Mouse (Mus musculus) CH12.LX (cell line): Measurements from ENCODE around the gene Urad. TPM values are rescaled to one million over a fixed set of nuclear protein-coding genes. Genes with fewer than 3 reads are reported as not detected.
A peak's percentile ranks its signal among the peaks of the same experiment; 100 is the strongest.

ENCODE experiments used
- DNase-seq: peaks from one replicate; pipeline ENCODE4 v3.0.0-alpha.2; 2013; ENCODE audit errors: extremely low read depth
- H3K27ac ChIP-seq: 2 replicates; pipeline ENCODE4 v1.5.1; 2012; ENCODE audit warnings: low read depth, mild to moderate bottlenecking, control low read depth, moderate library complexity; ENCODE audit not compliant: insufficient read depth
- H3K27me3 ChIP-seq: replicated peaks from 2 replicates; pipeline ENCODE3; 2012; ENCODE audit warnings: inconsistent platforms
- H3K36me3 ChIP-seq, 2 experiments: replicated peaks in 1 of 2; 2 replicates each; pipeline versions ENCODE3 to v1.6.1; 2012; ENCODE audit warnings: inconsistent platforms in 1 of 2, low read length in 1 of 2, mild to moderate bottlenecking in 1 of 2, mixed read lengths in 1 of 2, moderate library complexity in 1 of 2; ENCODE audit not compliant: control insufficient read depth in 1 of 2, insufficient read depth in 1 of 2
- H3K4me1 ChIP-seq, 2 experiments: 2 replicates each; pipeline ENCODE4 v1.6.1; 2012; ENCODE audit warnings: inconsistent platforms in 1 of 2, moderate library complexity in 1 of 2; ENCODE audit not compliant: insufficient read depth in 2 of 2, control insufficient read depth in 1 of 2
- H3K4me2 ChIP-seq: 2 replicates; pipeline ENCODE4 v1.6.1; 2012; ENCODE audit warnings: low read depth, mild to moderate bottlenecking, control low read depth; ENCODE audit not compliant: poor library complexity, insufficient read depth, severe bottlenecking
- H3K4me3 ChIP-seq, 3 experiments: fragments of 150-350 bp in 1 of 3; sonication (generic) in 1 of 3; replicated peaks in 1 of 3; 2 replicates each; pipeline versions ENCODE3 to v1.5.1; 2011 to 2012; ENCODE audit warnings: low read depth in 2 of 3, low read length in 2 of 3, mild to moderate bottlenecking in 2 of 3, moderate library complexity in 2 of 3, control low read depth in 1 of 3, improper control_type of control experiment in 1 of 3, inconsistent platforms in 1 of 3, mixed read lengths in 1 of 3; ENCODE audit not compliant: poor library complexity in 1 of 3
- H3K79me2 ChIP-seq: replicated peaks from 2 replicates; pipeline ENCODE4 v1.6.1; 2012; ENCODE audit warnings: mild to moderate bottlenecking, moderate library complexity; ENCODE audit not compliant: control insufficient read depth, poor library complexity, insufficient read depth, severe bottlenecking; ENCODE audit errors: extremely low read depth
- H3K9ac ChIP-seq: 2 replicates; pipeline ENCODE4 v1.6.1; 2012; ENCODE audit warnings: low read depth, mild to moderate bottlenecking, control low read depth, moderate library complexity; ENCODE audit not compliant: insufficient read depth
- H3K9me3 ChIP-seq: replicated peaks from 2 replicates; pipeline ENCODE3; 2012; ENCODE audit warnings: low read length, inconsistent platforms, mixed read lengths
- CTCF ChIP-seq, 2 experiments: IDR thresholded peaks in 1 of 2; conservative IDR thresholded peaks in 1 of 2; 2 replicates each; pipeline ENCODE4 v1.5.1; 2011 to 2012; ENCODE audit warnings: low read depth in 2 of 2, low read length in 2 of 2, improper control_type of control experiment in 1 of 2, inconsistent platforms in 1 of 2, mild to moderate bottlenecking in 1 of 2, moderate library complexity in 1 of 2
- E2F4 ChIP-seq: IDR thresholded peaks from 2 replicates; pipeline ENCODE4 v1.6.1; 2011; ENCODE audit warnings: low read depth, low read length, improper control_type of control experiment; ENCODE audit not compliant: insufficient replicate concordance
- ELF1 ChIP-seq: IDR thresholded peaks from 2 replicates; pipeline ENCODE4 v1.6.1; 2014; ENCODE audit warnings: low read depth, mild to moderate bottlenecking, inconsistent platforms, low read length, improper control_type of control experiment
- ETS1 ChIP-seq: conservative IDR thresholded peaks from 2 replicates; pipeline ENCODE4 v1.6.1; 2012; ENCODE audit warnings: low read depth, mild to moderate bottlenecking, inconsistent platforms, low read length, improper control_type of control experiment, moderate library complexity
- GABPA ChIP-seq: IDR thresholded peaks from 2 replicates; pipeline ENCODE4 v1.6.1; 2012; ENCODE audit warnings: low read depth, low read length, improper control_type of control experiment, inconsistent platforms; ENCODE audit not compliant: insufficient replicate concordance
- IRF4 ChIP-seq: IDR thresholded peaks from 2 replicates; pipeline ENCODE4 v1.6.1; 2014; ENCODE audit warnings: low read depth, mild to moderate bottlenecking, inconsistent platforms, low read length, improper control_type of control experiment
- JUN ChIP-seq: IDR thresholded peaks from 2 replicates; pipeline ENCODE4 v1.6.1; 2011; ENCODE audit warnings: low read depth, mild to moderate bottlenecking, low read length, improper control_type of control experiment, moderate library complexity; ENCODE audit not compliant: insufficient read depth
- KAT2A ChIP-seq: IDR thresholded peaks from 2 replicates; pipeline ENCODE4 v1.6.1; 2012; ENCODE audit warnings: low read length, improper control_type of control experiment, inconsistent platforms; ENCODE audit not compliant: insufficient replicate concordance
- MYC ChIP-seq: IDR thresholded peaks from 2 replicates; pipeline ENCODE4 v1.6.1; 2011; ENCODE audit warnings: low read depth, mild to moderate bottlenecking, improper control_type of control experiment, low read length
- NRF1 ChIP-seq: IDR thresholded peaks from 2 replicates; pipeline ENCODE4 v1.6.1; 2014; ENCODE audit warnings: low read depth, mild to moderate bottlenecking, inconsistent platforms, low read length, improper control_type of control experiment, moderate library complexity
- SIN3A ChIP-seq: IDR thresholded peaks from 2 replicates; pipeline ENCODE4 v1.6.1; 2012; ENCODE audit warnings: low read length, improper control_type of control experiment, inconsistent platforms
- TBP ChIP-seq: conservative IDR thresholded peaks from 2 replicates; pipeline ENCODE4 v1.6.1; 2011; ENCODE audit warnings: low read depth, low read length, improper control_type of control experiment
- TCF12 ChIP-seq: IDR thresholded peaks from 2 replicates; pipeline ENCODE4 v1.6.1; 2014; ENCODE audit warnings: low read depth, mild to moderate bottlenecking, inconsistent platforms, low read length, improper control_type of control experiment
- UBTF ChIP-seq: IDR thresholded peaks from 2 replicates; pipeline ENCODE4 v1.6.1; 2012; ENCODE audit warnings: low read depth, mild to moderate bottlenecking, inconsistent platforms, low read length, improper control_type of control experiment, moderate library complexity
- USF1 ChIP-seq: IDR thresholded peaks from 2 replicates; pipeline ENCODE4 v1.6.1; 2014; ENCODE audit warnings: low read depth, mild to moderate bottlenecking, inconsistent platforms, low read length, improper control_type of control experiment
- USF2 ChIP-seq: conservative IDR thresholded peaks from 2 replicates; pipeline ENCODE4 v1.6.1; 2011; ENCODE audit warnings: low read depth, low read length, improper control_type of control experiment
- ZKSCAN1 ChIP-seq: IDR thresholded peaks from 2 replicates; pipeline ENCODE4 v1.6.1; 2012; ENCODE audit warnings: low read depth, inconsistent platforms, low read length, improper control_type of control experiment, borderline replicate concordance
- ZNF384 ChIP-seq: IDR thresholded peaks from 2 replicates; pipeline ENCODE4 v1.6.1; 2012; ENCODE audit warnings: low read depth, low read length, improper control_type of control experiment, inconsistent platforms
- dilution Hi-C: fragments of 300-500 bp; cut with MboI; formaldehyde crosslinking; loops from 2 replicates; pipeline ENCODE4 v1.14.3; 2020; ENCODE audit warnings: low sequenced_read_pairs; ENCODE audit not compliant: extremely low pct_unique_long_range_greater_than_20kb, extremely low pct_ligation_motif_present
- in situ Hi-C: fragments of 300-500 bp; cut with MboI; formaldehyde crosslinking; loops from 3 replicates; pipeline ENCODE4 v1.14.3; 2019; ENCODE audit warnings: low sequenced_read_pairs, low pct_ligation_motif_present, low pct_unique_long_range_greater_than_20kb, mixed read lengths
- polyA plus RNA-seq: library from polyadenylated mRNA; unstranded; fragments of >175 nt; gene quantifications from 2 replicates; pipeline ENCODE4 v1.2.1, GENCODE M21; 2012; ENCODE audit warnings: low read depth; ENCODE audit not compliant: insufficient read length
- total RNA-seq, 2 experiments: library from RNA; depleted of rRNA; stranded (reverse); fragments of 300-350 nt in 1 of 2; fragments of >200 nt in 1 of 2; gene quantifications; 2 replicates each; pipeline ENCODE4 v1.2.3; 2012 to 2014

Gene Urad
- total RNA-seq (2012; rRNA removed) (not detected in 2 replicates), total RNA-seq (2014; rRNA removed) (not detected in 2 replicates), polyA plus RNA-seq (not detected in 2 replicates)

GRCm38 (mm10) chr5:147322183-147322582 lies at the start of gene Urad:
TSS of gene Urad (minus strand) at chr5:147322440.
- TF ChIP-seq IRF4 (no peak), GABPA (no peak), ZKSCAN1 (no peak), ZNF384 (no peak), E2F4 (no peak), ETS1 (no peak), JUN (no peak), USF1 (no peak)
- dilution Hi-C loops, result no loop called here
- no peaks in the 10 kb centered on the region for H3K9me3 ChIP-seq
- H3K4me1 ChIP-seq, result no peaks in the 10 kb centered on the region
- in situ Hi-C loops, result loop anchor here (25.0 kb wide), 1 partner anchor 635 kb away; no protein-coding TSS in a partner anchor
- peak within 1 kb of the TSS; percentile 46; the same call in 1 of the 2 replicates for H3K4me2 ChIP-seq
- no peak within 1 kb of the TSS for H3K9ac ChIP-seq
- no peaks in the 10 kb centered on the region for H3K36me3 ChIP-seq
- no peak for DNase-seq
- no peaks in the 10 kb centered on the region for H3K79me2 ChIP-seq
- peaks cover 21% of the 10 kb centered on the region for H3K27me3 ChIP-seq
- H3K27ac ChIP-seq, result no peak within 1 kb of the TSS
- H3K4me3 ChIP-seq, result no peak within 1 kb of the TSS

DNA sequence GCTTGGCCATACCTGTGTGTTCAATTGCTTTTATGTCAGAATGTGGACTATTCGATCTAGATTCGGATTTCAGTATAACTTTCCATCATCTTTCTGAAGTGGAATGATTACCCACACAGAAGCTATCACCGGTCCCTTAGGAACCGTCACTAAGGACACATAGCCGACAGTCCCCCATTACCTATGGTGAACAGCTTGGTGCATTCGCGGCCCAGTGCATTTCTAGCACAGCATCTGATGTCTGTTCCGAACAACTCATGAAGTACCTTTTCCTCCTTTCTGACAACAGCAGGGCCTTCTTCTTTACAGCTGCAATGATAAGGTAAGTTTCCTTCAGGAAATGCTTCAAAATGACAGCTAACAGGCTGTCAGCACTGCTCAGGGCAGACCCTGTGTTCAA lies 48.0 kb upstream of the Urad start:
- Histone ChIP-seq H3K27me3 (no peaks in the 10 kb centered on the region), H3K4me1 (peaks cover 10 to 28% of the 10 kb centered on the region in 2 experiments), H3K79me2 (no peaks in the 10 kb centered on the region), H3K4me3 (no peak overlapping the region), H3K27ac (no peak overlapping the region), H3K4me2 (no peak overlapping the region), H3K9me3 (no peaks in the 10 kb centered on the region), H3K9ac (no peak overlapping the region), H3K36me3 (peaks cover 0 to 2% of the 10 kb centered on the region in 2 experiments)
- TF ChIP-seq CTCF (conservative IDR thresholded peaks at IDR 0.05 in 1 of 2, IDR thresholded peaks at IDR 0.05 in 1 of 2; ENCODE audit: low read depth in 2 of 2, low read length in 2 of 2) (no peak), ZKSCAN1 (no peak), UBTF (no peak), ELF1 (no peak), NRF1 (no peak), USF2 (no peak), MYC (no peak), SIN3A (no peak), IRF4 (no peak), TCF12 (no peak), TBP (no peak), KAT2A (no peak)
- in situ Hi-C loops (no loop called here), dilution Hi-C loops (no loop called here)
- no peak for DNase-seq
